Mouse (Mus musculus) heart, adult 2 months (tissue): ENCODE measurements around the gene Bicd2. TPM values are rescaled to one million over a fixed set of nuclear protein-coding genes. Genes with fewer than 3 reads are reported as not detected.
A peak's percentile ranks its signal among the peaks of the same experiment; 100 is the strongest.

Source experiments
- DNase-seq, 2 experiments: peaks; one replicate each; pipeline ENCODE4 v3.0.0; 2021
- H3K27ac ChIP-seq: fragments of 200-600 bp; 2 replicates; pipeline ENCODE4 v1.8.1; 2022
- H3K27me3 ChIP-seq: fragments of 200-500 bp; 2 replicates; pipeline ENCODE4 v1.6.1; 2012; ENCODE audit warnings: mild to moderate bottlenecking, low read length, inconsistent platforms, mixed read lengths; ENCODE audit not compliant: control insufficient read depth, insufficient read depth
- H3K36me3 ChIP-seq: fragments of 200-500 bp; 2 replicates; pipeline ENCODE4 v1.6.1; 2012; ENCODE audit warnings: low read length, inconsistent platforms; ENCODE audit not compliant: control insufficient read depth, insufficient read depth
- H3K4me1 ChIP-seq: fragments of 200-500 bp; 2 replicates; pipeline ENCODE4 v1.6.1; 2011; ENCODE audit warnings: low read length; ENCODE audit not compliant: control insufficient read depth, insufficient read depth
- H3K4me3 ChIP-seq: fragments of 200-600 bp; 2 replicates; pipeline ENCODE4 v1.8.1; 2022
- H3K79me2 ChIP-seq: fragments of 200-500 bp; replicated peaks from 2 replicates; pipeline ENCODE4 v1.6.1; 2012; ENCODE audit warnings: mild to moderate bottlenecking, inconsistent platforms, low read length, moderate library complexity, mixed read lengths; ENCODE audit not compliant: control insufficient read depth, insufficient read depth
- H3K9ac ChIP-seq: fragments of 200-500 bp; 2 replicates; pipeline ENCODE4 v1.6.1; 2012; ENCODE audit warnings: low read depth, mild to moderate bottlenecking, control low read depth, inconsistent platforms, low read length, mixed read lengths
- CTCF ChIP-seq: fragments of 200-600 bp; IDR thresholded peaks from 2 replicates; pipeline ENCODE4 v1.8.1; 2022; ENCODE audit warnings: antibody characterized with exemption, mild to moderate bottlenecking, moderate library complexity
- EP300 ChIP-seq: fragments of 200-500 bp; IDR thresholded peaks from 2 replicates; pipeline ENCODE4 v1.6.1; 2011; ENCODE audit warnings: low read depth, low read length, control low read depth; ENCODE audit not compliant: insufficient read depth
- POLR2A ChIP-seq: fragments of 200-500 bp; IDR thresholded peaks from 2 replicates; pipeline ENCODE4 v1.6.1; 2011; ENCODE audit warnings: mild to moderate bottlenecking, low read depth, low read length, control low read depth; ENCODE audit not compliant: insufficient read depth
- WGBS: fragments of 180-500 bp; shearing (Covaris S2); methylation state at CpG from one replicate; pipeline ENCODE4 v1.1.7; 2018; 5-methylcytosine and 5-hydroxymethylcytosine counted together
- intact Hi-C: fragments of 180-260 bp; cut with DNase I; formaldehyde crosslinking; loops from one replicate; pipeline ENCODE4 v1.15.1; 2025
- polyA plus RNA-seq: library from polyadenylated mRNA; depleted of rRNA; stranded (reverse); fragments of >200 nt; gene quantifications from 2 replicates; pipeline ENCODE4 v1.2.3, GENCODE M21; 2012
- total RNA-seq, 2 experiments: library from RNA; stranded (reverse); gene quantifications; 2 replicates each; pipeline ENCODE4 v1.2.3; 2021

Bicd2 gene
- total and polyA plus RNA-seq, 3 experiments: 44.5 to 77.6 (median 72.4) TPM

GRCm38 (mm10) chr13:49402628-49403027 is 61.2 kb downstream of the Bicd2 start:
- Histone ChIP-seq H3K27ac (no peak overlapping the region), H3K9ac (no peak overlapping the region), H3K79me2 (no peaks in the 10 kb centered on the region), H3K27me3 (no peaks in the 10 kb centered on the region), H3K4me1 (no peaks in the 10 kb centered on the region), H3K4me3 (no peak overlapping the region), H3K36me3 (no peaks in the 10 kb centered on the region)
- TF ChIP-seq POLR2A (no peak), EP300 (no peak), CTCF (no peak)
- 60% methylated on average over 2 of the region's 2 CpGs for WGBS
- DNase-seq: no peak
- intact Hi-C loops: no loop called here

DNA sequence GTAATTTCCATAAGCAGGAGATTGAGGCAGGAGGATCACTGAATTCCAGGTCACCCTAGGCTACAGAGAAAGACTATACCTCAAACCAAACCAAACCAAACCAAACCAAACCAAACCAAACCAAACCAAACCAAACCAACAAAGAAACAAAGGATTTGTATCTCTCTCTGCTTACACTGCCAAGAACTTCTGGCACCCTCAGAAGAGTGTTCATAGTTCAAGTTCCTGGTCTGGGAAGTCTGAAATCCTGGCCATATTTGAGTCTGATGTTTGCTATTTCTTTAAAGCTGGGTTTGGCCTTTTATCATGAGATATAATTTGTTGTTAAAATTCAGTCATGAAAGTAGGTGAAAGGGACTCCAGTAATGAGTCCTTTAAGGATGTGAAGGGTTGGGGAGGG is 66.4 kb downstream of the Bicd2 start:
- Histone ChIP-seq H3K27me3 (no peaks in the 10 kb centered on the region), H3K4me1 (no peaks in the 10 kb centered on the region), H3K79me2 (no peaks in the 10 kb centered on the region), H3K27ac (no peak overlapping the region), H3K9ac (no peak overlapping the region), H3K4me3 (no peak overlapping the region), H3K36me3 (no peaks in the 10 kb centered on the region)
- intact Hi-C loops: no loop called here
- DNase-seq: no peak
- TF ChIP-seq POLR2A (no peak), EP300 (no peak), CTCF (no peak)

GRCm38 (mm10) chr13:49420754-49421605 is 79.6 kb downstream of the Bicd2 start, which contains the start of gene Ippk:
TSS of gene Ippk (plus strand) at chr13:49421249.
- Histone ChIP-seq H3K4me3 (peak within 1 kb of the TSS; percentile 98), H3K79me2 (peaks cover 9% of the 10 kb centered on the region), H3K36me3 (no peaks in the 10 kb centered on the region), H3K9ac (peak within 1 kb of the TSS; percentile 86), H3K27me3 (no peaks in the 10 kb centered on the region), H3K4me1 (no peaks in the 10 kb centered on the region; the same call in none of the 2 replicates), H3K27ac (peak within 1 kb of the TSS; percentile 97)
- intact Hi-C loops: loop anchor here (2.0 kb wide), 1 partner anchor 80 kb away; the partner anchor contains the start of gene Bicd2
- TF ChIP-seq EP300 (peak; percentile 73), CTCF (peak; percentile 33), POLR2A (peak; percentile 94)
- under 1% methylated on average over 69 of the region's 69 CpGs for WGBS
- peak; percentile 98 to 99 for DNase-seq

- intact Hi-C loops: loop anchor here (2.0 kb wide), 1 partner anchor 81 kb away; the partner anchor contains the start of gene Bicd2
- no peak for DNase-seq
- no peaks in the 10 kb centered on the region; the same call in none of the 2 replicates for H3K4me1 ChIP-seq
- H3K4me3 ChIP-seq: peak overlapping the region; percentile 98
- peak overlapping the region; percentile 87 for H3K27ac ChIP-seq
- H3K27me3 ChIP-seq: no peaks in the 10 kb centered on the region
- peaks cover 9% of the 10 kb centered on the region for H3K79me2 ChIP-seq
- WGBS: under 1% methylated on average over 15 of the region's 15 CpGs
- H3K9ac ChIP-seq: peak overlapping the region; percentile 82
- TF ChIP-seq POLR2A (no peak), CTCF (no peak), EP300 (no peak)
- no peaks in the 10 kb centered on the region for H3K36me3 ChIP-seq
Measured at GRCm38 (mm10) chr13:49421606-49421917, 80.2 kb downstream of the Bicd2 start.

GRCm38 (mm10) chr13:49421959-49422358 is 80.6 kb downstream of the Bicd2 start:
- H3K4me1 ChIP-seq: peaks cover 2% of the 10 kb centered on the region
- H3K27ac ChIP-seq: no peak overlapping the region; the same call in 1 of the 2 replicates
- intact Hi-C loops: loop anchor here (2.0 kb wide), 1 partner anchor 81 kb away; the partner anchor contains the start of gene Bicd2

DNA sequence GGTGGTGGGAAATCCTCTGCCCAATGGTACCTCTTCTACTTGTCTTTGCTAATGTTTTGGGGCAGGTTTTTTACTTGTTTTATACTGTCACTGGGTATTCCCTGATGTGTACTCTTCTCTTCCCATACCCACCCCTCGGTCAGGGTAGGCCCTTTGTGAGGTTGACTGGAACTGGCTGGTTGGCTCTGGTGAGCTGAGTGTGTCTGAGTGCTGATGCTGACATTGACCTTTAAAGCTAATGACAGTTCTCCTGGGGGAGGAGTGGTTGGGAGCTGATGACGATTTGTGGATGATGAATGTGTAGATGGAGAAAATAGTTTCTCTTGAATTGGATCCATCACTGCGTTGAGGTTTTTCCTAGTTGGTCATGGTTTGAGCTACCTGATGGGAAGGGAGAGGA is 85.4 kb downstream of the Bicd2 start:
- H3K79me2 ChIP-seq: peaks cover 10% of the 10 kb centered on the region
- H3K36me3 ChIP-seq: 0 out of 2 replicates have a peak, but pooled peaks cover 2% of the 10 kb centered on the region
- DNase-seq: no peak
- no peak overlapping the region for H3K4me3 ChIP-seq
- peaks cover 7% of the 10 kb centered on the region for H3K4me1 ChIP-seq
- TF ChIP-seq POLR2A (no peak), CTCF (no peak)
- H3K27me3 ChIP-seq: no peaks in the 10 kb centered on the region
- WGBS: 83% methylated on average over 3 of the region's 3 CpGs
- H3K9ac ChIP-seq: no peak overlapping the region
- intact Hi-C loops: no loop called here
- H3K27ac ChIP-seq: no peak overlapping the region

More at GRCm38 (mm10) chr13:49421959-49422358, 80.6 kb downstream of the Bicd2 start:
- 19% methylated on average over 4 of the region's 4 CpGs for WGBS
- Histone ChIP-seq H3K36me3 (no peaks in the 10 kb centered on the region), H3K27me3 (no peaks in the 10 kb centered on the region), H3K9ac (peak overlapping the region; percentile 82), H3K79me2 (peaks cover 10% of the 10 kb centered on the region), H3K4me3 (peak overlapping the region; percentile 98)
- TF ChIP-seq CTCF: no peak
- no peak for TF ChIP-seq EP300
- no peak for TF ChIP-seq POLR2A
- no peak for DNase-seq
